Mouse (Mus musculus) C2C12 (cell line): ENCODE data around the gene Rpl13.

Source experiments
- CTCF ChIP-seq: IDR thresholded peaks from one replicate; pipeline ENCODE4 v1.5.1; 2011; ENCODE audit not compliant: control insufficient read depth, insufficient read depth, insufficient read length
- MAX ChIP-seq: IDR thresholded peaks from one replicate; pipeline ENCODE4 v1.6.1; 2011; ENCODE audit warnings: mild to moderate bottlenecking, control low read depth
- MYOD1 ChIP-seq: IDR thresholded peaks from one replicate; pipeline ENCODE4 v1.6.1; 2011; ENCODE audit warnings: low read depth; ENCODE audit not compliant: control insufficient read depth, insufficient read length

- TF ChIP-seq CTCF (no peak), MAX (no peak), MYOD1 (no peak)
Observed at GRCm38 (mm10) chr8:123122670-123123069, 20.5 kb downstream of the Rpl13 start.
